Mouse (Mus musculus) bone marrow, adult 2 months (tissue): Measurements from ENCODE around the gene E2f7. TPM values are rescaled to one million over a fixed set of nuclear protein-coding genes. Genes with fewer than 3 reads are reported as not detected.

Experiments used
- H3K27ac ChIP-seq: fragments of 200-500 bp; 2 replicates; pipeline ENCODE4 v1.5.1; 2012; ENCODE audit warnings: low read depth, mild to moderate bottlenecking, control low read depth, inconsistent platforms, low read length; ENCODE audit not compliant: control insufficient read depth, poor library complexity, insufficient read depth
- H3K4me1 ChIP-seq: fragments of 200-500 bp; 2 replicates; pipeline ENCODE4 v1.6.1; 2011; ENCODE audit warnings: low read length; ENCODE audit not compliant: control insufficient read depth, insufficient read depth
- H3K4me3 ChIP-seq: fragments of 200-500 bp; replicated peaks from 2 replicates; pipeline ENCODE3; 2011; ENCODE audit warnings: mild to moderate bottlenecking, low read depth, low read length, control low read depth; ENCODE audit not compliant: control insufficient read depth
- CTCF ChIP-seq: fragments of 200-500 bp; IDR thresholded peaks from 2 replicates; pipeline ENCODE4 v1.5.1; 2011; ENCODE audit warnings: low read length, control low read depth; ENCODE audit not compliant: control insufficient read depth, insufficient read depth
- POLR2A ChIP-seq: fragments of 200-500 bp; IDR thresholded peaks from 2 replicates; pipeline ENCODE4 v1.6.1; 2011; ENCODE audit warnings: low read depth, mild to moderate bottlenecking, control low read depth, low read length, borderline replicate concordance; ENCODE audit not compliant: control insufficient read depth
- WGBS: fragments of 180-500 bp; shearing (Covaris S2); methylation state at CpG from one replicate; pipeline ENCODE4 v1.1.7; 2018; 5-methylcytosine and 5-hydroxymethylcytosine counted together
- polyA plus RNA-seq: library from polyadenylated mRNA; stranded (reverse); fragments of >200 nt; gene quantifications from 2 replicates; pipeline ENCODE4 v1.2.4, GENCODE M21; 2011; ENCODE audit warnings: low replicate concordance; ENCODE audit not compliant: missing spikeins, insufficient read depth, insufficient read length

E2f7 gene
- polyA plus RNA-seq, 1 experiment = 11.6 TPM

GRCm38 (mm10) chr10:110789683-110790082, 44.4 kb downstream of the E2f7 start:
- H3K4me3 ChIP-seq = no peak overlapping the region
- TF ChIP-seq CTCF (no peak), POLR2A (no peak)
- H3K27ac ChIP-seq = no peak overlapping the region
- WGBS = 79% methylated on average over 8 of the region's 8 CpGs
- H3K4me1 ChIP-seq = peaks cover 2% of the 10 kb centered on the region; the same call in 1 of the 2 replicates

- 18% methylated on average over 8 of the region's 8 CpGs for WGBS
- no peak for TF ChIP-seq CTCF
- TF ChIP-seq POLR2A = no peak
Measured at GRCm38 (mm10) chr10:110793150-110793787, 48.0 kb downstream of the E2f7 start.

GRCm38 (mm10) chr10:110794564-110795205, 49.4 kb downstream of the E2f7 start:
- Histone ChIP-seq H3K27ac (no peak overlapping the region), H3K4me3 (no peak overlapping the region), H3K4me1 (no peaks in the 10 kb centered on the region)
- TF ChIP-seq CTCF (peak; percentile 91), POLR2A (no peak)
- 8% methylated on average over 12 of the region's 12 CpGs for WGBS

More at GRCm38 (mm10) chr10:110793150-110793787, 48.0 kb downstream of the E2f7 start:
- H3K27ac ChIP-seq = no peak overlapping the region
- H3K4me3 ChIP-seq = no peak overlapping the region
- H3K4me1 ChIP-seq = no peaks in the 10 kb centered on the region

GRCm38 (mm10) chr10:110795206-110795796, 50.1 kb downstream of the E2f7 start:
- H3K27ac ChIP-seq = no peak overlapping the region
- H3K4me3 ChIP-seq = no peak overlapping the region
- no peaks in the 10 kb centered on the region for H3K4me1 ChIP-seq
- TF ChIP-seq CTCF (no peak), POLR2A (no peak)
- WGBS = 51% methylated on average over 9 of the region's 9 CpGs

GRCm38 (mm10) chr10:110801296-110801695, 56.1 kb downstream of the E2f7 start:
- 34% methylated on average over 3 of the region's 3 CpGs for WGBS
- Histone ChIP-seq H3K27ac (no peak overlapping the region), H3K4me3 (no peak overlapping the region), H3K4me1 (no peaks in the 10 kb centered on the region; the same call in 1 of the 2 replicates)
- no peak for TF ChIP-seq CTCF
- no peak for TF ChIP-seq POLR2A

GRCm38 (mm10) chr10:110804279-110805024, 59.2 kb downstream of the E2f7 start:
- Histone ChIP-seq H3K4me3 (no peak overlapping the region), H3K27ac (no peak overlapping the region), H3K4me1 (no peaks in the 10 kb centered on the region; the same call in 1 of the 2 replicates)
- 51% methylated on average over 11 of the region's 11 CpGs for WGBS
- TF ChIP-seq CTCF = no peak
- no peak for TF ChIP-seq POLR2A

- Histone ChIP-seq H3K4me3 (no peak overlapping the region), H3K27ac (no peak overlapping the region), H3K4me1 (no peaks in the 10 kb centered on the region; the same call in 1 of the 2 replicates)
- TF ChIP-seq CTCF (no peak), POLR2A (no peak)
- 8% methylated on average over 5 of the region's 5 CpGs for WGBS
Measured at GRCm38 (mm10) chr10:110805025-110805740, 59.9 kb downstream of the E2f7 start.

- WGBS = 84% methylated on average over 8 of the region's 8 CpGs
- Histone ChIP-seq H3K4me1 (no peaks in the 10 kb centered on the region; the same call in 1 of the 2 replicates), H3K27ac (no peak overlapping the region), H3K4me3 (no peak overlapping the region)
- TF ChIP-seq CTCF (no peak), POLR2A (no peak)
Measured at GRCm38 (mm10) chr10:110806471-110806870, 61.2 kb downstream of the E2f7 start.
